14 mouse cellular contexts compared by ENCODE assay signal in the genomic region with DNA sequence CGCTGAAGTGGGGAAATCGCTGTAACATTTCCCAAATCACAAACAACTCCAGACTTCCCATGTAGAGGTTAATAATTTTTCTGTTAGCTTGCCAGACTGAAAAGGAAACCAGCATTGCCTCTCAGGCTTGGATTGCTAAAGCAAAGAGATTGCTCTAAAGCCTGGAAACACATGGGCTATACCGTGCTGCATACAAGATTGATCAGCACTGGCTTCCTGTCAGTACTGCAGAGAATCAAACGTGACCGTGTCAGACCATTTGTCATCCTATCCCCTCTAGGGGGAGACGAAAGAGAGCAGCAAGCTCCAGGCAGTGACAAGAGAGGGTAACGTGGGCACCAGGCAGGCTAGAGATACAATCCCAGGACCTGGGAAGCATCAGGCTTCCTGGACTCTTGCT. TPM values are rescaled to one million over a fixed set of nuclear protein-coding genes. Genes with fewer than 3 reads are reported as not detected.
DNase-seq lines count a peak whose midpoint lies in the region; ATAC-seq and TF ChIP-seq lines count a peak whose summit lies in the region.
"Had no signal": no experiment of that assay in that cellular context is flagged by ENCODE, and none has a peak within 500 bp of the region (broad histone marks: within the 10 kb centered on the region; RNA-seq: fewer than 3 reads in every experiment).

No protein-coding gene starts in this region.

- no peak overlapping the region for H3K4me3 ChIP-seq in layer of hippocampus, adult 2 months
- no peak overlapping the region for H3K4me3 ChIP-seq in CH12.LX (replicated peaks in 1 of 3; ENCODE audit: low read depth in 2 of 3, low read length in 2 of 3, poor library complexity in 1 of 3)

- no peak for TF ChIP-seq EP300 in CH12.LX (IDR thresholded peaks at IDR 0.05; ENCODE audit: low read length)

- no peak overlapping the region for H3K9ac ChIP-seq in CH12.LX (ENCODE audit: insufficient read depth, low read depth)

- no peaks in the 10 kb centered on the region for H3K27me3 ChIP-seq in CH12.LX (replicated peaks)
- H3K27me3 ChIP-seq: Patski had no signal

- peaks cover 2% of the 10 kb centered on the region; the same call in 1 of the 2 replicates for H3K79me2 ChIP-seq in CH12.LX (replicated peaks; ENCODE audit: control insufficient read depth, extremely low read depth, insufficient read depth, poor library complexity, severe bottlenecking)

- no peak for TF ChIP-seq POLR2A in CH12.LX (IDR thresholded peaks at IDR 0.05; ENCODE audit: low read depth, low read length)

- dilution Hi-C loops in CH12.LX (cut with MboI; ENCODE audit: extremely low pct_ligation_motif_present, extremely low pct_unique_long_range_greater_than_20kb, low sequenced_read_pairs) = no loop called here

- no peak for DNase-seq in layer of hippocampus, adult 2 months (ENCODE audit: low spot score in 2 of 2)
- DNase-seq in layer of hippocampus, adult 9-10 months (ENCODE audit: low spot score) = no peak
- no peak for DNase-seq in CH12.LX (ENCODE audit: extremely low read depth)
- DNase-seq in cerebellum, adult 9-10 months = no peak
- no peak for DNase-seq in spleen, postnatal 10 days (ENCODE audit: low spot score in 2 of 2)
- DNase-seq in right cerebral cortex, postnatal 36 days (ENCODE audit: low spot score in 2 of 2) = no peak
- DNase-seq: cerebellum, adult 11 months had no signal

- H3K27ac ChIP-seq in layer of hippocampus, adult 2 months = no peak overlapping the region
- no peak overlapping the region for H3K27ac ChIP-seq in CH12.LX (ENCODE audit: insufficient read depth, low read depth)

- H3K4me2 ChIP-seq in CH12.LX (ENCODE audit: insufficient read depth, low read depth, poor library complexity, severe bottlenecking) = no peak overlapping the region

- in situ Hi-C loops in CH12.LX (cut with MboI; ENCODE audit: low pct_ligation_motif_present, low pct_unique_long_range_greater_than_20kb, low sequenced_read_pairs) = no loop called here

- ATAC-seq in common myeloid progenitor, adult 5-6 weeks (replicated peaks; ENCODE audit: low read depth, poor library complexity, severe bottlenecking) = peak; percentile 81
- 0 out of 2 replicates have a peak, but pooled peaks have one; percentile 37 for ATAC-seq in megakaryocyte-erythroid progenitor cell, adult 5-6 weeks (replicated peaks; ENCODE audit: low FRiP score, low TSS enrichment, poor library complexity, severe bottlenecking)
- ATAC-seq: forebrain, embryonic 16.5 days; Patski had no signal

- H3K36me3 ChIP-seq in CH12.LX (replicated peaks in 1 of 2; ENCODE audit: control insufficient read depth in 1 of 2, insufficient read depth in 1 of 2, low read length in 1 of 2) = no peaks in the 10 kb centered on the region

- TF ChIP-seq RAD21 in CH12.LX (IDR thresholded peaks at IDR 0.05; ENCODE audit: low read depth, low read length) = peak; percentile 35

- peaks cover 22 to 45% of the 10 kb centered on the region in 2 experiments for H3K4me1 ChIP-seq in CH12.LX (ENCODE audit: control insufficient read depth in 1 of 2, insufficient read depth in 2 of 2)

- peak; percentile 51 for TF ChIP-seq CTCF in layer of hippocampus, adult 2 months (conservative IDR thresholded peaks at IDR 0.05)
- TF ChIP-seq CTCF in CH12.LX (conservative IDR thresholded peaks at IDR 0.05 in 1 of 2, IDR thresholded peaks at IDR 0.05 in 1 of 2; ENCODE audit: low read depth in 2 of 2, low read length in 2 of 2) = peak in 1 of 2 experiments; percentile 54; a peak in 2 of 4 replicates

- H3K9me3 ChIP-seq in CH12.LX (replicated peaks; ENCODE audit: low read length) = no peaks in the 10 kb centered on the region

TF ChIP-seq in CH12.LX, 34 proteins besides CTCF, POLR2A, EP300 and RAD21:
- 0 out of 2 replicates have a peak, but pooled peaks have one; percentile 41 for TF ChIP-seq MAZ (IDR thresholded peaks at IDR 0.05; ENCODE audit: low read depth, low read length)
- no peak for TF ChIP-seq SIN3A (IDR thresholded peaks at IDR 0.05; ENCODE audit: low read length)
- TF ChIP-seq MAX (IDR thresholded peaks at IDR 0.05; ENCODE audit: low read length) = no peak
- TF ChIP-seq MAFK (IDR thresholded peaks at IDR 0.05; ENCODE audit: insufficient replicate concordance, low read length) = no peak
- TF ChIP-seq SMC3 (IDR thresholded peaks at IDR 0.05; ENCODE audit: low read depth, low read length) = peak; percentile 34
- peak; percentile 81 for TF ChIP-seq BHLHE40 (IDR thresholded peaks at IDR 0.05; ENCODE audit: low read depth, low read length)

RNA-seq across cellular contexts. Expression of a gene that starts 7.6 kb away (rescaled TPM):
- 1 to 10 TPM; 6.7 to 7.2 TPM for total RNA-seq in layer of hippocampus, adult 2 months (2021)
- total RNA-seq in CH12.LX (2012; rRNA removed) = 50.9 and 58.1 TPM in 2 replicates
- total RNA-seq in CH12.LX (2014; rRNA removed) = 2.4 and 2.9 TPM in 2 replicates
- 4.5 and 6.2 TPM in 2 replicates for polyA plus RNA-seq in CH12.LX (2012; ENCODE audit: insufficient read length, low read depth)
- 0.63 and 0.96 TPM in 2 replicates for total RNA-seq in common myeloid progenitor, adult 5-6 weeks (2017)
- 0.49 and 2.5 TPM in 2 replicates for total RNA-seq in megakaryocyte-erythroid progenitor cell, adult 5-6 weeks (2014; fragmentation: Nextera tagmentation)
- total RNA-seq in megakaryocyte-erythroid progenitor cell, adult 5-6 weeks (2017) = 1.4 and 2.1 TPM in 2 replicates

RNA-seq across cellular contexts. Expression of a gene that starts 9.6 kb away (rescaled TPM):
- 1 to 10 TPM; 1.6 to 1.8 TPM for total RNA-seq in layer of hippocampus, adult 2 months (2021)
- total RNA-seq in CH12.LX (2012; rRNA removed) (72.3 and 117 TPM in 2 replicates), CH12.LX (2014; rRNA removed) (109 and 110 TPM in 2 replicates)
- polyA plus RNA-seq in CH12.LX (2012; ENCODE audit: insufficient read length, low read depth) = 144 and 163 TPM in 2 replicates
- 2.3 and 7.5 TPM in 2 replicates for total RNA-seq in common myeloid progenitor, adult 5-6 weeks (2017)
- total RNA-seq in megakaryocyte-erythroid progenitor cell, adult 5-6 weeks (2014; fragmentation: Nextera tagmentation) = 2.0 and 2.7 TPM in 2 replicates
- 3.0 TPM in 1 of 2 replicates, not detected in the other for total RNA-seq in megakaryocyte-erythroid progenitor cell, adult 5-6 weeks (2017)
- polyA plus RNA-seq: neural tube, embryonic 14.5 days had no signal

RNA-seq across cellular contexts. Expression of a gene that starts 10.0 kb away (rescaled TPM):
- under 1 TPM in 1 of 2 experiments, not detected in 1; 0.56 TPM for total RNA-seq in layer of hippocampus, adult 2 months (2021)
- total RNA-seq in CH12.LX (2012; rRNA removed) = 0.42 and 0.68 TPM in 2 replicates
- 0.55 TPM in 1 of 2 replicates, not detected in the other for total RNA-seq in CH12.LX (2014; rRNA removed)
- not detected in 2 replicates for polyA plus RNA-seq in CH12.LX (2012; ENCODE audit: insufficient read length, low read depth)
- not detected in 2 replicates for total RNA-seq in common myeloid progenitor, adult 5-6 weeks (2017)
- not detected in 2 replicates for total RNA-seq in megakaryocyte-erythroid progenitor cell, adult 5-6 weeks (2014; fragmentation: Nextera tagmentation)
- total RNA-seq in megakaryocyte-erythroid progenitor cell, adult 5-6 weeks (2017) = not detected in 2 replicates
- total RNA-seq: left cerebral cortex, postnatal 25 days had no signal
- polyA plus RNA-seq: forebrain, embryonic 16.5 days; neural tube, embryonic 14.5 days; Patski; spleen, adult 2 months had no signal

RNA-seq across cellular contexts. Expression of a gene that starts 17.6 kb away (rescaled TPM):
- total RNA-seq in layer of hippocampus, adult 2 months (2021) = 10 to 100 TPM; 42.3 to 46.4 TPM
- total RNA-seq in CH12.LX (2012; rRNA removed) (229 and 390 TPM in 2 replicates), CH12.LX (2014; rRNA removed) (766 and 869 TPM in 2 replicates)
- polyA plus RNA-seq in CH12.LX (2012; ENCODE audit: insufficient read length, low read depth) = 599 and 608 TPM in 2 replicates
- 36.5 and 63.9 TPM in 2 replicates for total RNA-seq in common myeloid progenitor, adult 5-6 weeks (2017)
- total RNA-seq in megakaryocyte-erythroid progenitor cell, adult 5-6 weeks (2014; fragmentation: Nextera tagmentation) = 41.3 and 45.6 TPM in 2 replicates
- total RNA-seq in megakaryocyte-erythroid progenitor cell, adult 5-6 weeks (2017) = 39.1 and 49.7 TPM in 2 replicates

RNA-seq across cellular contexts. Expression of a gene that starts 26.6 kb away (rescaled TPM):
- total RNA-seq in layer of hippocampus, adult 2 months (2021) = 10 to 100 TPM; 68.0 to 70.4 TPM
- total RNA-seq in CH12.LX (2012; rRNA removed) (29.0 and 35.8 TPM in 2 replicates), CH12.LX (2014; rRNA removed) (11.8 and 12.0 TPM in 2 replicates)
- polyA plus RNA-seq in CH12.LX (2012; ENCODE audit: insufficient read length, low read depth) = 38.9 and 46.0 TPM in 2 replicates
- 23.0 and 38.6 TPM in 2 replicates for total RNA-seq in common myeloid progenitor, adult 5-6 weeks (2017)
- 71.3 and 96.2 TPM in 2 replicates for total RNA-seq in megakaryocyte-erythroid progenitor cell, adult 5-6 weeks (2014; fragmentation: Nextera tagmentation)
- 25.5 and 33.5 TPM in 2 replicates for total RNA-seq in megakaryocyte-erythroid progenitor cell, adult 5-6 weeks (2017)
